ENCODE assay signal across 7 mouse cellular contexts in the genomic region with DNA sequence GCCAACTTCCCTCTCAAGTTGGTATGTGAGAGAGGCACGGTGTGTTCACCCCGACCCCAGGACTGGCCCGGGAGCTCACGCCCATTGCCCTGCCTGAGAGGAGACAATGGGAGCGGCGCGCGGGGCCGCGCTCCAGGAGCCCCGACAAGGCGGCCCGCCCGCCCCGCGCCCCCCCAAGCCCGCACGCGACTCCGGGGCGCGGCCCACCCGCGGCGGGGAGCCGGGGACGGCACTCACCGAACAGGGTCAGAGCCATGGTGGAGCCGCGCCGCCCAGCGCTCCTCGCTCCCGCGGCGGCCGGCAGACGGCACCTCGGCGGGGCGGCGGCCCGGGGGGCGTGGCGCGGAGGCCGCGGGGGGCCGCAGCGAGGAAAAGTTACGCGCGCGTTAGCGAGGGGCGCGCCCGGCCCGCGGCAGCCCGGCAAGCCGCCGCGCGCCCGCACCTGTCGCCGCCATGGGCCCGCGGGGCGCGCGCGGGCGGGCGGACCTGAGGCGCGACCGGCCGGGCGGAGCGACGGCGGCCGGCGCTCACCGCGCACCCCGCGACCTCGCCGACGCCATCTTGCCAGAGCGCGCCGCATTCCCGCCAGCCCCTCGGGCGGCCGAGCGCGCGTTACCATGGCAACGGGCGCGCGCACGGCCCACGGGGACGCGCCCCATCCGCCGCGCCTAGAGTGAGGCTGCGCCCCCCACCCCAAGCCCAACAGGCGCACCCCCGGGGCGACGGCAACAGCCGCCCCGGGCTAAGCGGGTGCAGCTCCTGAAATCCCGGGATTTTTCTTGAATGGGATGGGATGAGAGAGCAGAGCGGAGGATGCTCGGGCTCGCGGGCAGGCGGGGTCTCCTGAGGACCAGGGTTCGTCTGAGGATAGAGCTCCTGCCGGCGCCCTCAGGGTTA. TPM values are rescaled to one million over a fixed set of nuclear protein-coding genes. Genes with fewer than 3 reads are reported as not detected.
DNase-seq lines count a peak whose midpoint lies in the region; ATAC-seq and TF ChIP-seq lines count a peak whose summit lies in the region.

A gene (minus strand): TSS at position 561 of the 897 bp plus-strand sequence.

- H3K36me3 ChIP-seq in heart, adult 2 months (ENCODE audit: control insufficient read depth, insufficient read depth, low read length) = no peaks in the 10 kb centered on the region
- H3K36me3 ChIP-seq in limb, embryonic 11.5 days (ENCODE audit: control insufficient read depth, insufficient read depth, low read length) = no peaks in the 10 kb centered on the region
- H3K36me3 ChIP-seq in midbrain, embryonic 12.5 days = no peaks in the 10 kb centered on the region
- H3K36me3 ChIP-seq in stomach, embryonic 14.5 days (ENCODE audit: control insufficient read depth, insufficient read depth, low read length) = no peaks in the 10 kb centered on the region

- WGBS in heart, adult 2 months = 4% methylated on average over 121 of the region's 131 CpGs
- under 1% methylated on average over 74 of the region's 131 CpGs for WGBS in limb, embryonic 11.5 days
- under 1% methylated on average over 56 of the region's 131 CpGs for WGBS in midbrain, embryonic 12.5 days
- under 1% methylated on average over 98 of the region's 131 CpGs for WGBS in stomach, embryonic 14.5 days

- H3K9me3 ChIP-seq in limb, embryonic 11.5 days (ENCODE audit: control insufficient read depth, low read length) = no peaks in the 10 kb centered on the region
- H3K9me3 ChIP-seq in midbrain, embryonic 12.5 days = no peaks in the 10 kb centered on the region
- H3K9me3 ChIP-seq in stomach, embryonic 14.5 days (ENCODE audit: control insufficient read depth, low read depth, low read length) = no peaks in the 10 kb centered on the region

- no peak for TF ChIP-seq EP300 in heart, adult 2 months (IDR thresholded peaks at IDR 0.05; ENCODE audit: insufficient read depth, low read depth, low read length)

- peak; percentile 79 for DNase-seq in adrenal gland, postnatal 14 days
- DNase-seq in embryo, embryonic 11.5 days (ENCODE audit: low read depth, low spot score) = peak; percentile 70
- peak; percentile 77 to 81 for DNase-seq in heart, adult 2 months
- DNase-seq in kidney, adult 8-10 months = peak; percentile 26
- DNase-seq in limb, embryonic 11.5 days (ENCODE audit: low spot score) = peak; percentile 87

- peak; percentile 93 for ATAC-seq in limb, embryonic 11.5 days (ENCODE audit: insufficient number of reproducible peaks, low FRiP score, low TSS enrichment, low read depth)
- peak; percentile 95 for ATAC-seq in midbrain, embryonic 12.5 days (ENCODE audit: low FRiP score, low read depth)
- peak; percentile 85 for ATAC-seq in stomach, embryonic 14.5 days (ENCODE audit: insufficient number of reproducible peaks, insufficient read depth, low FRiP score, low read depth)

- H3K4me1 ChIP-seq in heart, adult 2 months (ENCODE audit: control insufficient read depth, insufficient read depth, low read length) = no peaks in the 10 kb centered on the region; the same call in 1 of the 2 replicates
- H3K4me1 ChIP-seq in limb, embryonic 11.5 days (ENCODE audit: control insufficient read depth, insufficient read depth, low read length) = peaks cover 13% of the 10 kb centered on the region
- peaks cover 40% of the 10 kb centered on the region for H3K4me1 ChIP-seq in midbrain, embryonic 12.5 days
- H3K4me1 ChIP-seq in stomach, embryonic 14.5 days (ENCODE audit: control insufficient read depth, insufficient read depth, low read length) = no peaks in the 10 kb centered on the region

- intact Hi-C loops in heart, adult 2 months (cut with DNase I) = no loop called here

- TF ChIP-seq CTCF in heart, adult 2 months (IDR thresholded peaks at IDR 0.05) = no peak

- H3K4me2 ChIP-seq in limb, embryonic 11.5 days (ENCODE audit: low read depth, severe bottlenecking) = peak within 1 kb of the TSS; percentile 56
- peak within 1 kb of the TSS; percentile 60 for H3K4me2 ChIP-seq in midbrain, embryonic 12.5 days (replicated peaks)
- peak within 1 kb of the TSS; percentile 45 for H3K4me2 ChIP-seq in stomach, embryonic 14.5 days (replicated peaks; ENCODE audit: low read depth, low read length)

- peak within 1 kb of the TSS; percentile 37; the same call in 1 of the 2 replicates for H3K27ac ChIP-seq in heart, adult 2 months
- H3K27ac ChIP-seq in limb, embryonic 11.5 days (replicated peaks; ENCODE audit: low read depth, low read length) = peak within 1 kb of the TSS; percentile 82
- peak within 1 kb of the TSS; percentile 94 for H3K27ac ChIP-seq in midbrain, embryonic 12.5 days (replicated peaks)
- H3K27ac ChIP-seq in stomach, embryonic 14.5 days (ENCODE audit: low read length) = peak within 1 kb of the TSS; percentile 10; the same call in 1 of the 2 replicates

- no peaks in the 10 kb centered on the region for H3K27me3 ChIP-seq in heart, adult 2 months (ENCODE audit: control insufficient read depth, insufficient read depth, low read length)
- no peaks in the 10 kb centered on the region for H3K27me3 ChIP-seq in limb, embryonic 11.5 days (ENCODE audit: control insufficient read depth, insufficient read depth, low read length)
- no peaks in the 10 kb centered on the region for H3K27me3 ChIP-seq in midbrain, embryonic 12.5 days
- no peaks in the 10 kb centered on the region for H3K27me3 ChIP-seq in stomach, embryonic 14.5 days (ENCODE audit: control insufficient read depth, insufficient read depth, low read length)

- H3K9ac ChIP-seq in heart, adult 2 months (ENCODE audit: low read depth, low read length) = peak within 1 kb of the TSS; percentile 78
- peak within 1 kb of the TSS; percentile 86 for H3K9ac ChIP-seq in limb, embryonic 11.5 days (ENCODE audit: low read length)
- peak within 1 kb of the TSS; percentile 98 for H3K9ac ChIP-seq in midbrain, embryonic 12.5 days (replicated peaks)
- H3K9ac ChIP-seq in stomach, embryonic 14.5 days (replicated peaks; ENCODE audit: low read depth, low read length) = peak within 1 kb of the TSS; percentile 63

- no peak for TF ChIP-seq POLR2A in heart, adult 2 months (IDR thresholded peaks at IDR 0.05; ENCODE audit: insufficient read depth, low read depth, low read length)

- peak within 1 kb of the TSS; percentile 95 for H3K4me3 ChIP-seq in heart, adult 2 months
- H3K4me3 ChIP-seq in limb, embryonic 11.5 days (ENCODE audit: low read depth, low read length) = peak within 1 kb of the TSS; percentile 71
- H3K4me3 ChIP-seq in midbrain, embryonic 12.5 days = peak within 1 kb of the TSS; percentile 95
- H3K4me3 ChIP-seq in stomach, embryonic 14.5 days (ENCODE audit: low read depth, low read length) = peak within 1 kb of the TSS; percentile 57

- peaks cover 4% of the 10 kb centered on the region; the same call in 1 of the 2 replicates for H3K79me2 ChIP-seq in heart, adult 2 months (replicated peaks; ENCODE audit: control insufficient read depth, insufficient read depth, low read length)

RNA-seq across cellular contexts. Expression of the gene that starts here (rescaled TPM):
- 19.8 and 22.2 TPM in 2 replicates for total RNA-seq in adrenal gland, postnatal 14 days (2021)
- total RNA-seq in heart, adult 2 months (2021) = 10 to 100 TPM; 33.9 to 35.2 TPM
- polyA plus RNA-seq in heart, adult 2 months (2012; rRNA removed) = 35.2 and 63.3 TPM in 2 replicates
- polyA plus RNA-seq in limb, embryonic 11.5 days (2014; fragmentation: Nextera tagmentation; extraction: Ambion mirVana) = 47.5 and 55.3 TPM in 2 replicates
- 75.7 and 81.5 TPM in 2 replicates for polyA plus RNA-seq in midbrain, embryonic 12.5 days (2016; fragmentation: Nextera tagmentation; extraction: Ambion mirVana)
- 24.2 and 26.0 TPM in 2 replicates for polyA plus RNA-seq in stomach, embryonic 14.5 days (2014; fragmentation: Nextera tagmentation; extraction: Ambion mirVana)

Comparison
In these comparisons a context has a peak if more than half of its experiments do, and no peak if none do; other contexts are left out.
1. Peak in every context shown above with its lines: DNase-seq, ATAC-seq, H3K4me3 ChIP-seq and H3K27ac ChIP-seq.
2. DNase-seq: peak in every context shown above with its lines; median percentile 87 in limb, embryonic 11.5 days; 79 in adrenal gland, postnatal 14 days; 79 in heart, adult 2 months; 70 in embryo, embryonic 11.5 days; 26 in kidney, adult 8-10 months.
3. H3K27ac ChIP-seq: peak in every context shown above with its lines; median percentile 94 in midbrain, embryonic 12.5 days; 82 in limb, embryonic 11.5 days; 37 in heart, adult 2 months; 10 in stomach, embryonic 14.5 days.